Mouse (Mus musculus) lung, postnatal 4 days (tissue): ENCODE data around the gene Clec2l.

Experiments
- DNase-seq, 2 experiments: peaks; one replicate each; pipeline ENCODE4 v3.0.0; 2021

Gene Clec2l

DNA sequence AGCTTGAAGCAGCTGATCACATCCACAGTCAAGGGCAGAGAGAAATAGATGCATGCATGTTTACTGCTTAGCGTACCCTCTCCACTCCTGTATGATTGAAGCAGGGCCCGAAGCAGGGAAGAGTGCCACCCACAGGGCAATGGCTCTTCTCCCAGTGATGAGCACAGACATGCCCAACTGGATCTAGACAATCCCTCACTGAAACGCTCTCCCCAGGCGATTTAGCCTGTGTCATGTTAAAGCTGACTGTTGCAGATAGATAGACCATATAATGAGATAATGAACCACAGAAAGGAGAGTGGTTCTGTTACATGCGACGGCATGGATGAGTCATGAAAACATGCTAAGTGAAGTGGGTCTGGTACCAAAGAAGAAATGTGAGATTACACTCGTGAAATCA is 8.4 kb downstream of the Clec2l start:
- no peak for DNase-seq

DNA sequence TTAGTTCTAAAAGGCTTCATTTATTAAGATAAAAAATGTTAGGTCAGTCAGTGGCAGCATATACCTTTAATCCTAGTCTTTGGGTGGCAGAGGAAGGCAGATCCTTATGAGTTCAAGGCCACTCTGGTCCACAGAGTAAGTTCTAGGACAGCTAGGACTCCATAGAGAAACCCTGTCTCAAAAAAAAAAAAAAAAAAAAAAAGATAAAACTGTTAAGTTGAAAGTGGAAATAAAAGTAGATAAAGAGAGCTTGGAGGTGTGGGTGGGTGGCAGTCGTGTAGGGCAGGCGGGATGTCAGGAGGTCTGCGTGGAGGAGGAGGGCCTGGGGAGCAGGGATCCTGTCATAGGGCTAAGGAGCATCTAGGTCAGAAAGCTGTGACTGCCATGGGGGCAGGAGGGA is 9.1 kb downstream of the Clec2l start:
- DNase-seq: no peak

DNA sequence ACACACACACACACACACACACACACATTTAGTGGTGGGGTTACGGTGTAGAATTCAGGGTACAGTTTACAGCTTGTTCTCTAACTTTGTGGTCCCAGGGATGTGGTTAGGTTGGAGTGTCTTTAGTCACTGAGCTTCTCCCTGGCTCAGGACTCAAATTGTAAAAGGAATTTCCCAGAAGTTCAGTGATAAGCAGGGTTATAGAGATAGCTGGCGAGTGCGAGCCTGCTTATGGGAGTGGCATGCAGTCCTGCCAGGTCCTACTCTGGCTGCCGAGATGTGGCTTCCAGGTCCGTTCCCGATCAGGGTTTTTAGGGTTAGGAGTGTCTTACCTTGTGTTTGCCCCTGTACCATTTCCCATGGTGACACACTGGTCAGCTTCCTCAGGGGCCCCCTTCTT is 13.3 kb downstream of the Clec2l start:
- no peak for DNase-seq

DNA sequence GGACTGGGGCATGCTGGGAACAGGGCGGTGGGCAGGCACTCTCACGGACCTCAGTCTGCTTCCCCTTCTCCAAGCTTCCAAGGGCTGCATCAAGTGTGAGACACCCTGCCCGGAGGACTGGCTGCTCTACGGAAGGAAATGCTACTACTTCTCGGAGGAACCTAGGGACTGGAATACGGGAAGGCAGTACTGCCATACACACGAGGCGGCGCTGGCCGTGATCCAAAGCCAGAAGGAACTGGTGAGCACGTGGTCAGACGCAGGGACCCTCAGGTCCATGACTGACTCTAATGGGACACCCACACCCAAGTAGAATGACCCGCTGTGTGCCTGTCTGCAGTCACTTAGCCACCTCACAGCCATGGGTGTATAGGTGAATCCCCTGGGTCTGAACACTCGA is 13.9 kb downstream of the Clec2l start:
- no peak for DNase-seq

DNA sequence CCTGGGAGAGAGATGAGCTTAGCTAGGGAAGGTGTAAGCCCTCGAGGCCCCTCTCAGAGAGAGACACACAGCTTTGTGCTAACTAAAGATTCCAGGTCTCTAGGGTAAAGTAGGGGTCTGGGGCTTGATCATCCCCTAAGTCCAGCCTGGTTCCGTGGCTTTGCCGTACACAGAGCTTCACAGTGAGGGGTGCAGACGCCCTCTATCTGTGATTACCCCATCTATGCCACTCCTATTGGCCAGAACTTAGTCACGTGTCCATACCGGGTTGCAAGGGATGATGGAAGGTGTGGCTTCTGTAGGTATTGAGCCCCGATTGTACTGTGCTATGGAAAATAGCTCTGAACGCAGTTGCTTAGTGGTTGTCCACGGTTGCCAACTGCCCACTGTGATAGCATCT is 14.8 kb downstream of the Clec2l start:
- DNase-seq: no peak

DNA sequence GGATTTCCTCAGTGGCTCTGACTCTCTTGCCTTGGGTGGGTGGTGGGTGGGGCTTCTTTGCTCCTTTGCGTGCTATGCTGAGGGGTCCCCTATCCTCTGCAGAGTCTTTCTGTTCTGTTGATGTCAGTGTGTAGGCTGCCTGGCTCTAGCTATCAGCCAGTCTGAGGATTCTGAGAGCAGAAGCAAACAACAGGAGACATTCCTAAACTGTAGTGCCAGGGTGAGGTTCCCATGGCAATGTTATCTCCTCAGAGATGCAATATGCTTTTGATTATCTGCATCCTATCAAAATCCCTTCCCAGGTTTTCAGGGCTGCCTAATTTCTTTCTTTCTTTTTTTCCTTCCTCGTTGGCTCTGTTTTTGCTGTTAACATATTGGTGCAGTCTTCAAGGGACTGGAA is 19.7 kb downstream of the Clec2l start:
- no peak for DNase-seq

DNA sequence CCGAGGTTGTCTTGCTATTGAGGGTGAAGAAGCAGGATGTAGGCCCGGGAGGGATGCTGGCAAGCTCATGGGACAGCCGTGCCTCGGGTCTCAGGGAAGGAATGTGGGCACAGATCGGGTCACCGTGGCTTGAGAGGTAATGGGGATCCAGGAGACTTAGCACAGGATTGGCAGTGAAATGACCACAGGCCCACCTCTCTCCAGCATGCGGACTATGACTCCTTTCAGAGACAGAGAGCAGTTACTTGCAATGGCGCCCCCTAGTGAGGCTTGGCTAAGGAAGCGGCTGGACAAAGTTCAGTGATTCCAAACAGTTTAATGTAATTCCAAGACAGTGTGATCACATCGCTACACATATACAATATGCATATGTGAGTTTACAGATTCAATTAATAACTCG is 24.3 kb downstream of the Clec2l start:
- DNase-seq: peak in 1 of 2 experiments; percentile 50

DNA sequence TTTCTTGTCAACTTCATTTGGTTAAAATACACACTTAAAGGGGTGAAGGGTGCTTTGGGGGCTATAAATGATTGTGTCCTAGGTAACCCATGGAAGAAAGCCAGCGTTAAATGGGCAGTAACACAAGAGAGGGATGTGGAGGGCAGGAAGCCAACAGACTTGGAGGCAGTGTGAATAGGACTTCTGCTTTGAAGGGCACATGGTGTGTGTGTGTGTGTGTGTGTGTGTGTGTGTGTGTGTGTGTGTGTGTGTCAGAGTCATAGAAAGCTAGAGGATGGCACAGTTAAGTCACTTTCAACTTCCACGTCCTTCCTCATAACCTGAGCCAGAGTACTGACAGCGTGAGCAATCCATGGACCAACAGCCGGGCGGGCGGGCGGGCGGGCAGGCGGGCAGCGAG is 26.0 kb downstream of the Clec2l start:
- no peak for DNase-seq

DNA sequence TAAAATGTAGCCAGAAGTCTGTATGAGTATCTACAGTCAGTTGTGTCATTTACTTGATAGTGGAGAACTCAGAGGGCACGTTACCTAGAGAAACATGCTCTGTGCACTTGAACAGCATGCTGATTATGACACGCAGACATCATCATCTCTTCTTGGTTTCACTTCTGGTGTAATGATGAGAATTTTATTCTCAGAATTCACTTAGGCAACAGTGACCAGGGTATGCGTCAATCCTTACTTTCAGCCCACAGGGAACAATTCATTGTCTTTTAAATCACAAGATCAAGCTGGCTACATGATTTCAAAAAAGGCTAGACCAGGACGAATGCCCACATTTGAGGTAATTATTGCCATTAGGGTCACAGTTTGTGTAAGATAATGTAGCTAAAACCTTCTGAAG is 27.7 kb downstream of the Clec2l start:
- DNase-seq: no peak

DNA sequence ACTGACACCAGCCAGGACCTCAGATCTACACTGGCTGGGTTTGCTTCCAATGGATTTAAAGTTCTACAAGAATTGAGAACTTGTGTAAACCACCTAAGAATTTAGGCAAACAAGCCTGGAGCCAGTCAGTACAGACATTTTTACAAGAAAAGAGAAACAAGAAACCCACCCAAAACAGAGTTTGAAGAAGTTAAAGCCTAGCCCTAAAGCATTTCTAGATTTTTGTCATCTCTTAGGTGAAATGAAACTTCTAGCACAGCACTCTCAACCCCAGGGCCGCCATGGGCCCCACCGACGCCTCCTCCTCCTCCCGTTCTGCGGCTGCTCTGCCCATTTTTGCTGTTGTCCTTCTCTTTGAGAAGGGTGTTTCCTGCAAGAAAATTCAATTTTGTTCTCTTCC is 28.2 kb downstream of the Clec2l start:
- no peak for DNase-seq

DNA sequence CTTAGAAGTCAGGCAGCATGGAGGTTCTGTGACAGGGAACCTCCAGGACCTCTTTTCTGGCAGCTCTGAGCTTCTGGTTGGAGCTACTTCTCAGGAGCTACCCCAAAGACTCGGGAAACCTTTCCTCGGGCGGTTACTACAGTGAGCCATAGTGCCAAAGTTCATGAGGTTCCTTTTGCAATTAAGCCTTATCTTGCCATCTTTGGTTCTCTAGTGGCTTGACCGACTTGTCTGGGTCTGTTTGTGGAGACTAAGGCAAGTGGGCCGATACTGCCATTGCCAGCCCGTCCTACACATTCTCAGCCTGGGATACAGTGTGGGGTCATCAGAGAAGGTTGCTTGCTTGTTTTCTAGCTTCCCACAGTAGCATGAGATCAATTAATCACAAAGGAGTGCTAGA is 29.7 kb downstream of the Clec2l start:
- no peak for DNase-seq

DNA sequence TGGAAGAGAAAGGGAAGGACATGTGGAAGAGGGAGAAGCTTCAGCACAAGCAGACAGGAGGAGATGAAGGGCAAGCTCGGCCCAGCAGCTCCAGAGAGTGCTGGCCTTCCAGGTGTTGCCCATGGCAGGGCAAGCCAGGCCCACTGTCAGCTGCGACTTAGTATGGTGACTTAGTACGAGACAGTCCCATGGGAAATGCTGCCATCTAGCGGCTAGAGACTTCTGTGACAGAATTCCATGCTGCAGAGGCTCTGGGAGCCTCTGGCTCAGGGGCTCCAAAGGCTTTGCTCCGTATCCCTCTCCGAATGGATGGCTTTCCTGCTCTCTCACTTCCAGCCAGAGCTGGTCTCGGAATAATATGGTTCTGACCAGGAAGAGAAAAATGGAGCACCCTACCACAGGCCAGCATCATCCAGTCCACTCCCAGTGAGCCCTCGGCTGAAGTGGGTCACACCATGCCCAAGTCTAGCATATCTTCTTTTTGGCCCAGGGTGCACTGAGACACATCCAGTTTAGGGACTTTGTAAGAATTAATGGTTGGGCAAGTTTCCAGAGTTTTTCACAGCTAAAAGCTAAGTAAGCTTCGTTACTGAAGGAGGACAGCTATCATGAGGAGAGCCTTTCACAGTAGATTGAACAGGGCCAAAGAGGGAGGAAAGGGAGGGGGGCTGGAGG is 32.6 kb downstream of the Clec2l start:
- peak; percentile 69 to 82 for DNase-seq

DNA sequence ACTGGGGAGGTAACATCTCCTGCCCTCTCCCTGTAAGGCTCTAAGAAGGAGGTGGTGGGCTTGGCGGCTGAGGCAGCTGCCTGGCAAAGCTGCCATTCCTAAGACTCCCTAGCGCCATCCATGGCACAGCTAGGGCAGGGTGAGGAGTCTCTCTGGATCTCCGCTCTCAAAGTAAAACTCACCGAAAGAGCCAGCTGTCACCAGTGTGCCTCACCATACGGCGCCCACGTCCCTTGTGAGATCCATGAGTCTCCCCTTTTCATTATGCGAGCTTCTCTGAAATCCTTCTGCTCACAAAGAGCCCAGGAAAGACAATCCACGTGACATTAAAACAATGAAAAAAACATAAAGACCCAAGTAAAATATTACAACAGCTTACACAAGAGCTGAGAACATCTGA is 33.7 kb downstream of the Clec2l start:
- DNase-seq: no peak

DNA sequence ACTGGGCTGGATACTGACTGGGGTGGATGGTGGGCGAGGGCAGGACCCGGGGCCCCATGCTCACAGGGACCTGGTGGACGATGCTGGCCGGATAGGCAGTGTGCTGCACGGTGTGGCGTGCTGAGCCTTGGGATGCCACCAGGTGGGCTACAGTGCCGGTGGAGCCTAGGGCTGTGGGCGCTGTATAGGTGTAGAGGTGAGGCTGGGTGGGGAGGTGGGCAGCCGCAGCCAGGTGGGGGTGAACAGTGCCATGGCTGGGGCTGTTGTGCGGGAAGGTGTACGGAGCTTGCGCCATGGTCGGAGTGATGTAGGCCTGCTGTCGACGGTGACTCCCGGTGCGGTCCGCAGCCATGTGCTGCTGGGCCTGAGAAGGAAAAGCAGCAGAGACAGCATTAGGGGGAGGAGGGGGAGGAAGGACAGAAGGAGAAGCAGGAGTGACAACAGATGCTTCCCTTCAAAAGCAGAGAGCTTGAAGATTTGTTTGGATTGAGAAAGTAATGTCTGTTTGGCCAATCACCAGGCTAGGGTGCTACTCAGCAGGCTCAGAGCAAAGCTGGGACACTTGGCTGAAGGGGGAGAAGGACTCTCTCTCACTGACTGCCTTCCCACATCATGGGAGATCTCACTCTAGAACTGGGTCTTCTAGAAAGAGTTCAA is 35.5 kb downstream of the Clec2l start:
- DNase-seq: peak in 1 of 2 experiments; percentile 48

DNA sequence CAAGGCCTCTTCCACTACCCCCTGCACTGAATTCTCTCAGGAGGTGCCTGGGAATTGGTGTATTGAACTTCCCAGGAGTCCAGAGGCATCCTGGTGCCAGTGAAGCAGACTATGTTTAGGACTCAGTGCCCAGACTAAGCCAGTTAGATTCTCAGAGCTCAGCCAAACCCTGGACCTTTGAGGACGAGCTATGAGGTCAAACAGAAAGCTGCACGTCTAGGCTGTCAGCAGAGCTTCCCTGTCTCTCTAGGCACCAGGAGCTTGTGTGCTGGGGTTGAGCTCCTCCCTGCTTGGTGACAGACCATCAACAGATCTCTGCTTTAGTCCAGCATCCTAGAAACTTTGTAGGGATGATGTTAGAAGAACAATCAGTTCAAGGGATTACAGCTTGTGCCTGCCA is 38.6 kb downstream of the Clec2l start:
- no peak for DNase-seq

DNA sequence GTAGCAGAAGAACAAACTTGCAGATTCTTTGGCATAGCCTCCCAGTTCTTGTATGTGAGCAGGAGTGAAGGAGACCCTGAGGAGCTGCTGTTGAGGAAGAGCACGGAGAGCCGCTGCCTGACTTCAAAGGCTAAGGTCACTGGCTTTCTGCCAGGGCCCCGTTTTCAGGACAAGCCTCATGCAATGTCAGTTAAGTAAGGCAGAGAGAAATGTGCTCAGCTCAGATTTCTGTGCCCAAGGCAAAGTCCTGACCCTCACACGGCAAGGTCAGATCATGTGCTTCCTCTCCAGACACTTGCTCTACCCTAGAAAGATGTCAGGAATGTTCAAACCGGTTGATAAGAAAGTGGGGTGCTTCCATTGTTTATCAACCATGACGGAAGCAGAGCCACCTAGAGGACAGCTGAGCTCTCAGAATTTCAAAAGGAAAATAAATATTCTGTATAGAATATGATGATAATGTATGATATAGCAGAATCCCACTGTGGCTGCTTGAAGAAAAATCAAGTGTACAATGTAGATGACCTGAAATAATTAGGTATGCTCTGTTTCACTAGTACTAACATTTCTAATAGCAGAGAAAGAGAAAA is 40.0 kb downstream of the Clec2l start:
- peak; percentile 33 to 63 for DNase-seq

DNA sequence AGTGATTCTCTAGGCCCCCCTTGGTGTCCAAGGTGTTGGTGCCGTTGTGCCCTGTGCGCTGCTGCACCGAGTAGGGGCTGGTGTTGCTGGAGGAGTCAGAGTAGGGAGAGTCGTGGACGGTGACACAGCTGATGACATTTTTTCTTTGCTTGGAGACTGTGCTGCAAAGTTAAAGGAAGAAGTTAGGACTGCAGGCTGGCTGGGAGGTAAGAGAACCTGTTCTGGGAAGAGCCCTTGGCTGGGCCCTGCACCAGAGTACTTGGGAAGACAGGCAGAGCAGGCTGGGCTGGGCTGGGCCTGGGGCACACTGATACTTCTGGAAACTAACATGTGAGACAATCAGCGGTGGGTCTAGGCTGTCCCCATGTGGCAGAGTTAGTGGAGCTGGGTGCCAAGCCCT is 40.7 kb downstream of the Clec2l start:
- DNase-seq: no peak

DNA sequence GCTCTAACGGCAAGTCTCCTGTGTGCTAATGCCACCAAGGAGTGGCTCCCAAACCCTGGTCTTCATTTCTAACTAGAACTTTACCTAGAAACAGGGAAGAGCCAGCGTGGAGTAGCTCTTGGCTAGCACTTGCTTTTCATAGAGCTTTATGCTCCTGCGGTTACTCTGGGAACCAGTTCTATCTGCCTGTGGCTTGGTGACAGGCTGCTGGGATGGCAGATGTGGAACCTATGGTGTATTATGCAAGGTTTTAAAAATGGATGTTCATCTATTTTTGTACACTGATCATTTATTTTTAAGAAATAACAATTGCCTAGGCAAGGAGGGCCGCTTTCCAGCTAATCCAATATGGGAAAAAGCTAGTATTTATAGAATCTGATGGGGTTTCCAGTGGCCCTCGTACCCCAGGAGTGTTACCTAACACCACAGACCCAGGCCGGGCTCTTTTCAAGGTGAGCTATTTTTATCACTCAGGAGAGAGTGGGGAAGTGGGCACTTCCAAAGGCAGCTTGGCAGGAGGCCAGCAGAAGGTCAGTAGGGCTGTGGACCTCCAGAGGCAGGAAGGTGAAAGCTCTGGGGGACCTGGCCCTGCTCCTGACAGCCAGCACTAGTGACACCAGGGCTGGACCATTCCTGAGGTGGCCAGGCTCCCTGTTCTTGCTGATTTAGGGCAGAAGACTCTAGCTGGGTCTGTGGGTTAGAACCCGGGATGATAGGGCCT is 41.6 kb downstream of the Clec2l start:
- DNase-seq: peak; percentile 46 to 56

DNA sequence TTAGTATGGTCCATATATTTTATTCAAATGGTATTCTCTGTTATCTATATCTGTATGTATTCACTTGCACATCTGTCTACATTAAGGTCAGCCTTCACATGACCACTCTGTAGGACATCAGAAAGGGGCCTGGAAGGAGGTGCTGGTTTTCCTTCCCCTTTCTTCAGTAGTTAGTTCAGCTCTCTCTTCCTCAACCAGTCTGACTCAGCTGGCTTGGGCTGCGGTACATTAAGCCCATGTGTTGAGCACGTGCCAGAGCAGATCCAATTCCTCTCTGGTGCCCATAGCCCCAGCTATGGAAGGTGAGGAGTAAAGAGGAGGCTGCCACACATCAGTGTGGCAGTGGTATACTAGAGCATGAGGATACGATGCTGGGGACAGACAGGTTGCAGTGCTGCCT is 47.6 kb downstream of the Clec2l start:
- peak in 1 of 2 experiments; percentile 33 for DNase-seq

DNA sequence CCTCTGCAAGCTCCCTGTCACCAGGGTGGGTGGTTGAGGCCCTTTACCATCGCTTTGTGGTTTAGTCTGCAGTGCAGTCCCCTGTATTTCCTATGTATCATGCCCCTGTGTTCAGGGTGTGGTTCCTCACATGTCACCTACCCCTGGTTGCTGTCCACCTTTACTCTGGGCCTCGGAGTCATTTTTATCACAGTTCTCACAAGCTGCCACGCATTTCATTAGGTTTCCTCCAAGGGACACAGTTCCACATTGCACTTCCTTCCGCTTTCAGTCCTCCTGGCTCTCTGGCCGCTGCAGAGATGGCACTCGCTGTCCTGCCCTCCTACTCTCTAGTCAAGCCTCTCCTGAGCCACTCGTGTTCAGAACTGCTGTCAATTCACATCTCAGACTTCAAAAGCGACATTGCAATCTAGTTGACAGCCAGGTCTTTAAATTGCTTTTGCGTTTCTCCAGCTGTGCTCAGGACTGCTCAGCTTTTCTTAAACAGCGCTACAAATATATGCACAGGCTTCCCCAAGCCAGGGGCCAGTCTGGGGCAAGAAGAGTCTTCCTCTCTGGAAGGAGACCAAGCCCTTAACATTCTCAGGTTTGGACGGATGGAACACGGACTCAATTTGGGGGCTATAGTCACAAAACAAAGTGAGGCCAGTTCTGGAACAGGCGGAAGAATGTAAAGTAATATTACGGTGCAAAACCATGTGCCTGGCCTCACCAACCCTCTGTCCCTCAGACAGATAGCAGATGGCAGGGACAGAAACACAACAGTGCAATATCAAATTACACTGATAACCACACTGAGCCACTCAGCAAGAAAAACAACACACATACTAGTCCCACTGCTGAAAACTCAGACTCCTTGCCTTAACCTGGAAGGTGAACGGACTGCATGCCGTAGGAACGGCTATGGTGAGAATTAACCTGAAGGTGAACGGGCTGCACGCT is 51.4 kb downstream of the Clec2l start:
- no peak for DNase-seq

DNA sequence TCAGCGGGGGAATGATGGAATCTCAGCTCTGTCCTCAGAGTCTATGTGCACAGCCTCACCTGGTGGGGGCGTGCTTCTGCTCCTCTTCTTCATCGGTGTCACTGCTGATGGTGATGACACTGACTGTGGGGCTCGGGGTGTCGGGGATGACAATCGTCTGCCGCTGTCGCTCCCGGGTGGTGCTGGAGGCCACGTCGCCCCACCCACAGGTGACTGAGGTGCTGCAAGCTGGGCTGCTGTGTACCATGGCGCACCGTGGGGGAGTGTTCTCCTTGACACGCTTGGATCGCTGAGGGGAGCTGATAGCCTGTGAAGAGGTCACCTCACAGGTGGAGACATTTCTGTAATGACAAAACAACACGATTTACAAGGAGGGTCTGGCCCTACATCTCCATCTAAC is 53.0 kb downstream of the Clec2l start:
- no peak for DNase-seq

DNA sequence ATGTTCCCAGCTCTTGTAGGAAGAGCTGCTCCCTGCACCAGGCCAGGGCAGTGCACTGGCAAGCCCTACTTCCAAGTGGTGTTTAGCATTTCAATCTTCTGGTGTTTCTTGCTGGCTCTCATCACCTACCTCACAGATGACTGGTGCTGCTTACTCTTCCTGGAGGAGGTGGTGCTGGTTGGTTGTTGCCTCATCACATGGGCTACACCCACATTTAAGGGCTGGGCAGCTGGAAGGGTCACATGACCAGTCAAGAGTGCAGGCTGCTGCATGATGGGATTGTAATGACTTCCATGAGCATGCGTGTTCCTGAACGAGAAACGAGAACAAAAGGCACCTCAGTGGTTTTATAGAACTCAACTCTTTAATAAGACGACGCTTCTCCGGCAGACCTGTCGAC is 55.8 kb downstream of the Clec2l start:
- no peak for DNase-seq

DNA sequence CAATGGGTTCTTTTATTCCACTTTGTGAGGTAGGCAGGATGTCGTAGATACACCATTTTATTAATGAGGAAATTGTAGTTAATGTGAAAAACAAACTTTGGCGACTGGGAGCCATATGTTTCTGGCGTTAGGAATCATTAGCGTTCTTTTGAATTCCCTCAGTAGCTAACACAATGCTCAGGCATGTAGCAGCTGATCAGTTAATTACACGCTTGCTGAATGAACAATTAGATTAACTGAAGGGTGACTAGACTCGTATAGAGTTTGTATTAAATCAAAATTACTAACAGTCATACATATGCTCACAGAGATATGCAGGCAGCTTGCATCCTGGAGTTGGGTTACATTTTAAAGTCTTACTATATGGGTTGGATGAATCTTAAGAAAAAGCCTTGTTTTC is 56.4 kb downstream of the Clec2l start:
- DNase-seq: no peak
